Mouse (Mus musculus): ENCODE measurements around the gene P3h1.

Gene P3h1

DNA sequence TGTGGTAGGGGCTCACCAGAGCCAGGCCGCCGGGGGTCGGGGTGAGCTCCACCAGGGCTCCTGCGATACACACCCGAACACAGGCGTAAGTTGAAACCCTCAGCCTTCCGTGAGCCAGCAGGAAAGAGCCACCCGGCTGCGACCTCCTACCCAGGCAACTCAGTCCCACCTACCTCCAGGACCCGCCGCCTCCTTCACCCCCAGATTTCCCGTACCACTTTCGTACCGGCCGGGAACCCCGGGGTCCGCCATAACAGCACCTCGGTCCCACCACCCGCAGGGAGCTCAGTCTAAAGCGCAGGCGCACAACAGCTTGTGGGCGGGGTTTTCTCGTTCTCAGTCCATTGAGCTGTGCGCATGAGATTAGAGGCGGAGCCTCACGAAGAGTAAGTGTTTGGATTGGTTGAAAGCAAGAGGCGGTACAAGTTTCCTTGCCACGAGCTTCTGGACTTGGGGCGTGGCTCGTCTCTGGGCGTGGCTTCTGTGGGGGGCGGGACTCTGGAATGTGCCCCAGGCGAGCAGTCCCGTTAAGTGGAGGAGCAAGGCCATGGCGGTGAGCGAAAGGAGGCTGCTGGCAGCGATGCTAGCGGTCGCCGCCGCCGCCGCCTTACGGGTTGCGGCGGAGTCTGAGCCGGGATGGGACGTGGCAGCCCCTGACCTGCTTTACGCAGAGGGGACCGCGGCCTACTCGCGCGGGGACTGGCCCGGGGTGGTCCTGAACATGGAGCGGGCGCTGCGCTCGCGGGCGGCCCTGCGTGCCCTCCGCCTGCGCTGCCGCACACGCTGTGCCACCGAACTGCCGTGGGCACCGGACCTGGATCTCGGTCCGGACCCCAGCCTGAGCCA lies at the start of gene P3h1, which contains the start of gene AU022252:
Gene P3h1, plus strand, starts transcription at position 506 of the 846 bp plus-strand sequence.
Gene AU022252, minus strand, starts transcription at position 303 of the 846 bp plus-strand sequence.
- DNase-seq (ENCODE audit: extremely low read depth, low read depth, low spot score) = peak; percentile 83

DNA sequence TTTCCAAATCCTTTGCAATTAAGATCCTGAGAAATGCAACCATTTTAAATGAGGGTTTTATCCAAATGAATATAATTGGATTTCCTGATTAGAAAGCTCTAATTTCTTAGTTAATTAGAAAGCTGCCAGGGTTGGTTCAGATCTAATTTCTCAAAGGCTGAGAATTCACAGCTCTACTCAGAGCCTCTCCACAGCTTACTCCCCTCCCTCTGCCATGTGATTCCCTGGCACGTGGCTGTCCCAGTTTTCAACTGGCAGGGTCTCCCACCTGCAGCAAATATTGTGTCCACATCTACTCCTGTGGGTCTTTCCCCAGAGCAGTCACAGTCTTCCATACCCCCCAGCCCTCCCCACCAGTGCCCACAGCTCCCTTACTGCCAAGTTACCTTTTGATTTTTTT lies 49.2 kb upstream of the P3h1 start:
- DNase-seq (ENCODE audit: extremely low read depth, low read depth, low spot score) = no peak

DNA sequence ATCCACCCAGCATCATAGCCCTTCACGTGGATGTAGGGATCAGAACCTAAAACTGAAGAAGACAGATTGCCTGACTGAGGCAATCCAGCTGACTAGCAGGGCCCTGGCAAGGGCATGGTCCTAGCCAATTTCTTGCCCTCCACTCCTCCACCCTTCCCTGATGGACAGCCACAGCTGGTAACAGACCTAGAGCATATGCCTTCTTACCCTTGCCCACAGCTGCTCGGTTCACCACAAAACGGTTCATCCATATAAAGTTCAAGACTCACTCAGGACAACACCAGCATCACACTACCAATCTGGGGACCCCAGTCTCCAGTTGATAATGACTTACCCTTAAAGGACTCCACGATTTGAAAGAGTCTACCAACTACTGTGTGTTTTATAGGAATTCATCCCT lies 46.9 kb upstream of the P3h1 start:
- DNase-seq (ENCODE audit: extremely low read depth, low read depth, low spot score) = no peak

DNA sequence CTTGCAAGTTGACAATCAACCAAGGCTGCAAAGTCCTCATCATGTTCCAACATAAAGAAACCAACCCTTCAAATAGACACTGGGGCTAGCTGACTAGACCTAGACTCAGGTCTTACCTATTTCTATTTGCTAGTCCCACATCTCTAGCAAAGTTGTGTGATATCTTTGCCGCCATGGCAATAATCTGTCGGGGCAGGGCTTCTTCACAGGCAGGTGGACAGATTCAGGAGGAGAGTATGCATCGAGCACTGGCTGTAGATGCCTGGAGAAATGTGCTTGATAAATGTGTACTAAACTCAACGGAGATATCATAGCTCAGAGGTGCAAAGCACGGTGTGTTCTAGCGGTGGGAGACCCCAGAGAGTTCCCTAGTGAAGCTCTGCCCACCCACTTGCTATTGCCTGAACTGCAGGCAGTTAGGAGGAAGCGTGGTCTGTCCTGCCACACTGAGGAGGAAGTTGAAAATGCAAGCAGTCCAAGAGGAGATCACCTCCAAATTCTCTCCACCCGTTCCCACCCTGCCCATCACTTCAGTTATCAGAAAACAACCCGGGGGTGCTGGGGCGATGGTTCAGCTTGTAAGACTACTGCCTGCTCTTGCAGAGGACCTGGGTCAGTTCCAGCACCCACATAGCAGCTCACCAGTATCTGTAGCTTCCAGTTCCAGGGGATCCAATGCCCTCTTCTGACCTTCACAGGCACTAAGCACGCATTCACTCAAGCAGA lies 44.5 kb upstream of the P3h1 start:
- no peak for DNase-seq (ENCODE audit: extremely low read depth, low read depth, low spot score)

DNA sequence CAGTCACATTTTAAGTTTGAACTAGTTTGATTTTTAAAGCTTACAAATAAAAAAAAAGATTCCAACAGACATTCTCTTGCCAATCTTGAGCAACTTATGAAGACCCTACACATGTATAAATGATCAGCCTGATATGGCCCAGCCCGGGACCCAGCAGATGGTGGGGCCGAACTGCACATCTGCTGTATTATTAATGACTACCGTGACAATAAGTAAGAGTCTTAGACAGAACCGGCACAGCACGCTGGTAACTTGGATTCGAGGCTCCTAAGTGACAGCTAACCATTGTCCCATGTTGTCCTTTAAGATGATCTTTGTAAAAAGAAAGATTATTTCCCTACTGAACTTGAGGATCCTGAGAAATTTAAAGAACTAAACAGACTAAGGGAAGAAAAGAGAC lies 43.3 kb upstream of the P3h1 start:
- no peak for DNase-seq (ENCODE audit: extremely low read depth, low read depth, low spot score)

DNA sequence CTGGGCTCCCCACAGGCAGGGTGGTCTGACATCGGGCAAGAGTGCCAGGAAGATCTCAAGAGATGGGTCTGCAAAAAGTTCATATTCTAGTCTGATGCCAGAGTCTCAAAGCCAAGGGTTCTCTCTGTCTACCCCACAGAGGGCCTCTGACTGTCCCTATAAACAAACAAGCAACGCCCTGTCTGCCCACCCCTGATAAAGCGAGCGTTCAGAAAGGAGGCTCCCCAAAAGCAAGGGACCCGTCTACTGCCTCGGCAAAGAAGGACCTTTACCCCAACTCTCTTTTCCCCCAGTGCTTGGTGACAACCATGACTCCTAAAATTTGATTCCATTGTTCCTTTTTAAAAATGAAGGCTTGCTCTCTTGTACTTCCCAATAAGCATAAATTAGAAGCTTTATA lies 42.9 kb upstream of the P3h1 start, which contains the start of gene Ermap:
Gene Ermap, minus strand, starts transcription at position 148 of the 400 bp plus-strand sequence.
- DNase-seq (ENCODE audit: extremely low read depth, low read depth, low spot score) = no peak

DNA sequence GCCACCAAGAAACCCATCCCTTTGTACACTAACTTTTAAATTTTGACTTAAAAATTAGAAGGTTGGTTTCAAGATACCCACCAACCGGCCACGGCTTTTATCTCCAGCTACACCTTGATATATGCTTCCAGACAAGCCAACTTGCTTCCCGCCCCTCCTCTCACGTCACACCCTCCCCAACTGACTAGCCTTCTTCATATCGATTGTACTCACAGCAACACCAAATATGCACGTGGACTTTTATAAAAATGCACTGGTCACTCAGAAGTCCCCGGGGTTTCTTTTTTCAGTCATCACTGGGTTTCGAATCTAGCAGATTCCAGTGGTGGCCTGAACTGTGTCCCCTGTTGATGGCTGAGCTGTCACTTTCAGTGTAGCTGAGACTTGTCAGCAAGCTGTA lies 42.1 kb upstream of the P3h1 start:
- no peak for DNase-seq (ENCODE audit: extremely low read depth, low read depth, low spot score)

DNA sequence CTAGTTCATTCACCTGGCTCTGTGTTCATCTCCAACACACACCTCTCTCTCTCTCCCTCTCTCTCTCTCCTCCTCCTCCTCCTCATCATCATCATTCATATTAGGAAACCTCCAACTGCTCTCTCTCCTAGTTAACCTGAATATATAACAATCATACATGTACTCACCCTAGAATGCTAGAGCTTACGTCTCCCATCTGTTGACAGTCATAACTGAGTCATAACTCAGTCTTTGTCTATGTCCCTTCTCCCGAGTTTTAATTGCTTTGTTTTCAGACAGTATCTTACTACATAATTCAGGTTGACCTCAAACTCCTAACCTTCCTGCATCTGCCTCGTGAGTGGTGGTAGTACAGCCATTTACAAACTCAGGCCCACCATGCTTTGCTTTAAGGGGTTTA lies 41.4 kb upstream of the P3h1 start:
- DNase-seq (ENCODE audit: extremely low read depth, low read depth, low spot score) = no peak

DNA sequence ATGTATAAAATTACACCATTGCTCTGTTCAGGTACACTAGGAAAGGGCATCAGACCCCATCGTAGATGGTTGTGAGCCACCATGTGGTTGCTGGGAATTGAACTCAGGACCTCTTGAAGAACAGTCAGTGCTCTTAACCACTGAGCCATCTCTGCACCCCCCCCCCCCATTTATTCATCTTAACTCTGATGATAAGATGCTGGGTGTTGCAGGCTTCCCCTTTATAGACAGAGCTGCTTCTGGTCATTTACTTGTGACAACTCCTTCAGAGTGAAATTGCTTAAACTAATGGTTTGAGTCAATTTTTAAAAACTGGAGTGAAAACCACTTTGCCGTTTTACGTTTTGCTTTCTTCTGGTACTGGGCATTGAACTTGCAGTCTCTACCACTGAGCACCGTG lies 40.0 kb upstream of the P3h1 start:
- DNase-seq (ENCODE audit: extremely low read depth, low read depth, low spot score) = no peak

DNA sequence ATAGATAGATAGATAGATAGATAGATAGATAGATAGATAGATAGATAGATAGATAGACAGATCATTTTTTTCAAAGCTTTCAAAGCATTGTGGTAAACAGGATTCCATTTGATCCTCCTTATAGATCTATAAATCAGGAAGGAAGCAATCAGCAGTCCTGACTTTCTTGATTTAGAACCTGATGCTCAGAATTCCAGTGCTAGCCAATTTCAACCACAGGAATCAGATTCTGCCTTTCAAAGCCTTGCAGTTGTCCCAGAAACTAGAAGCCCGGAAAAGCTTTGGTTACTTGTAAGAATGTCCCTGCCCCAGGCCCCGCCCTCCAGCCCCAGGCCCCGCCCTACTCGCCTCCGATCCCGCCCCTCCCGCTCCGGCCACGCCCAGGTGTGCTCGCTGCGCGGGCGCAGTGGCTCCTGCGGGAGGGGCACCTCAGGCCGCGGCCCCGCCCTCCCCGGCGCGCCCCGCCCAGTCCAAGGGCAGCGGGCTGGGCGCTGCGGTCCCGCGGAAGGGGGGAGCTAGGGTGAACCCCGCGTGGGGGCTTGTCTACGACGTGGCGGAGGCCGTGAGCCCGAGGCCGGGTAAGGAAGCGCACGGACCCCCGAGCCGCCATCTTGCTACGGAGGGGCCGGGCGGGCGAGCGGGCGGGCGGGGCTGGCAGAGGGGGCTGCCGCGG lies 37.7 kb upstream of the P3h1 start, which contains the start of gene Svbp:
Gene Svbp, plus strand, starts transcription at position 398 of the 673 bp plus-strand sequence.
- no peak for DNase-seq (ENCODE audit: extremely low read depth, low read depth, low spot score)

DNA sequence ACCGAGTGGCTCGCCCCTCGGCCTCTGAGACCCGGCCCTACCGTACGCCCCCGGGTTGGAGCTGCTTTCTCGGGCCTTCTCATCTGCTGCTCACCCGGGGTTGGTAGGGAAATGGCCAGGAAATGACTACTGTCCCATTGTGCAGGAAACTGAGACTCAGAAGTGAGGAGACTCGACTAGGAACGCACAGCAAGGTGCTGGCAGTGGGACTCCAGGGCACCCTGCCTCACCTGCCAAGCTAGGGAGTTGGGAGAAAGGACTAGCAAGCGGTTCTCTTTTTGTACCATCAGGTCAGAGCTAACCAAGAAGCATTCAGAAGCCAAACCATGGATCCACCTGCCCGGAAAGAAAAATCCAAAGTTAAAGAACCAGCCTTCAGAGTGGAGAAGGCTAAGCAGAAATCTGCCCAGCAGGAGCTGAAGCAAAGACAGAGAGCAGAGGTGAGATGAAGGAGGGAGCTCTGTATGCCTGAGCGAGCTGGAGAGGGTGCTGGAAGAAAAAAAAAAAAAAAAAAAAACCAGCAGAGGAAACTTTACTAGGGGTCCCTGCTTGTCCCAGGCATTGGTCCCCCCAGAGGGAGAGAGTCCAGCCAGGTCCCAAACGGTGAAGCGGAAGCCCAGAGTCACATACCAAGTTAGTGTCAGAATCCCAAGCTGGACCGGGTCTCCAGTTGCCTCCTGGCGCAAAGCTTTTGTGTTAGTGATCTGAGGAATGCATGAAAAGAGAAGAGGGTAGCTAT lies 37.0 kb upstream of the P3h1 start:
- no peak for DNase-seq (ENCODE audit: extremely low read depth, low read depth, low spot score)

DNA sequence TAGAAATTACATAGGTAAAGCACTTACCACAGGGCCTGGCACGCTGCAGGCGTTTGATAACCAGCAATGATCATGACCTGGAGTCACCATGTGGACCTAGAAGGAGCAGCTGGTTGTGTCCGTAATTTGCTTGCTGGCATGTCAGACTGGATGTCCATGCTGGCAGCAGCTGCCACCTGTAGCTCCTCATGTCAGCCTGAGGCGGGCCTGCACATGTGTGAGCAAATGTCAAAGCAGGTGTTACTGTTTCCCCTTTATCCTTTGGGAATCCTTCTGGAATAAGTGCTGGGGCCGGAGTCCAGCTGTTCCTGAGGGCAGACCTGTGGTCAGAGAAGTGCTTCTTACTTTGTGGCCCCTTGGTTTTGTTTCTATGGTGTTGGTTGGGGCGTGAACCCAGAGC lies 34.6 kb upstream of the P3h1 start:
- DNase-seq (ENCODE audit: extremely low read depth, low read depth, low spot score) = no peak

DNA sequence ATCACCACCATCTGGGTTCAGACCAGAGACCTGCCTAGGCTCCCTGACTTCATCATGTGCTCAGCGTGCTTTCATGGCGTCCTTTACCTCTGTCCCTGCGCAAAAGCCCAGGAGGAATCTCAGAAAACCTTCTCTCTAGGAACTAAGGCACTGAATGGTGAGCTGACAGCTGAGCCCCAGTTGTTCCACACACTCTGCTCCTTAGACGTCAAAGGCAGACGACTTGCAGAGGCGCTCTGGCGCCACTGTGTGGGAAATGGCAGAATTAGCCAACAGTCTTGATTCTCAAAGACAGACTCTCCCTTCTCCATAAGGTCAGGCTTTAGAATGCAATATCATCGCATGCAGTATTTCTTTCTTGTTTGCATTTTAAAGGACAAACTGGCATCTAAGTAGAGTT lies 28.0 kb upstream of the P3h1 start:
- DNase-seq (ENCODE audit: extremely low read depth, low read depth, low spot score) = no peak

DNA sequence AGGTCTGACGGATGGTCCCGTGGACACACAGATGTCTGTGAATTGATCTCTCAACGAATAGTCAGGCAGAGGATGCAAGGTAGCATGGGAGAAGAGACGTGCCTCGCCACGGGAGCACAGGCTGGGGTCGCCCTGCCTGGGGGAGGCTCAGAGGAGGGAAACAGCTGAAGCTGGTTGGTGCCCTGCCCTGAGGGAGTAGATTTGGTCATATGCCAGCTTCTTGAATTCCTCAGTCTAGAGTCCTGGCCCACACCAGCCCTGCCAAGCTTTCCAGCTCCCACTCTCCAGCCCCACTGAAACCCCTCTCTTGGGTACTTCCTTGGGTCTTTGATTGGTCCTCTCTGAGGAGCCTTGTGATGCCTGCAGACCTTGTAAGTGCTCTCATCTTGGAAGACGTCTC lies 16.0 kb upstream of the P3h1 start:
- no peak for DNase-seq (ENCODE audit: extremely low read depth, low read depth, low spot score)

DNA sequence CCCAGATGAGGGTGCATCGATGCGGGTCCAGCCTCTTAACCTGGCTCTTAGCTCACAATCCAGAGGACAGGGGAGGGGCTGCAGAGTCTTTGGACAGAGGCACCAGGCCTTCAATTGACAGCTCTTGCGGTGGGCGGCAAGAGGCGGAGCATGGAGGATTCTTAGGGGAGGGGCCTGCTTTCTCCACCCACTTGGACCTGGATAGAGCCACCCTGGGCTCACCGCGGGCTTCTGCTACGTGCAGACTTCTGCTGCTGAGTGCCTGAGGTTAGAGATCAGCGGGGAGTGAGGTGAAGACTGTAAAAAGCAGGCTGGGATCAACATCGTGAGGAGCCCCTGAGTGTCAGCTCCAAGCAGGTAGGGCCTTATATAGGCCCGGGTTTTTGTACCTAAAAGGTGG lies 14.5 kb upstream of the P3h1 start, which contains the start of gene Tmem269:
Gene Tmem269, minus strand, starts transcription at position 49 of the 400 bp plus-strand sequence.
- DNase-seq (ENCODE audit: extremely low read depth, low read depth, low spot score) = no peak

DNA sequence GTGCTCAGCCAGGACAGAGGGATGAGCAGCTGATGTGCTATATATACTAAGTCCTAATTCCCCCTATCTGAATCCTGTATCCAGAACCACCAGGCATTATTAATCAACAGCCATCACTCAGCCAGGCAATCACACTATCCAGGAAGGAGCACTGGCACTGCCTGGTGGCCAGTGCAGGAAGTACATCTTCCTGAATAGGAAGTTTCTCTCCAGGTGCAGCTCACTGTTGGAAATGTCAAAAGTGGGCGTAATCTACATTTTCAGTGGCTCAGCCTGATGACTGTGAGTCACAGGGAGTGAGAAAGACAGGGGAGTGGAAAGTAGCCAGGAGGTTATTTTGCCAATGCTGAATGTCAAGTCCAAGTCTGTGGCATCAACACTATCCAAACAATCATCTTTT lies 9.0 kb upstream of the P3h1 start:
- no peak for DNase-seq (ENCODE audit: extremely low read depth, low read depth, low spot score)

DNA sequence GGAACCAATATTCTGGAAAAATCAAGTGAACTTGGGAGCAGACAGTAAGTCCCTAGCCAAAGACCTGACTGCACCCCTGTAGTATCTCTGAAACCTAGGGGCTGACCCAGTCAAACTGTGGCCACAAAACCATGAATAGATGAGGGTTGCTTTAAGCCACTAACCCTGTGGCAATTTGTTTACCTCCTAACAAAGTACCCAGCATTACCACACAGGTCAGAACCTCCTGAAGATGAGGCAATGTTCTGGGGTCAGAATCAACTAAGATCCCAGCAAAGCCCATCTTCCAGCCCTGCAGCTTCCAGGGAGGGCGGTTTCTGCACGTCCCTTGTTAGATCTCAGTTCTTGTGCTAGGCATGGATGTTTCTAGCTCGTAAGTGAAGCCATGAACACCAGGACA lies 8.2 kb upstream of the P3h1 start:
- DNase-seq (ENCODE audit: extremely low read depth, low read depth, low spot score) = no peak

DNA sequence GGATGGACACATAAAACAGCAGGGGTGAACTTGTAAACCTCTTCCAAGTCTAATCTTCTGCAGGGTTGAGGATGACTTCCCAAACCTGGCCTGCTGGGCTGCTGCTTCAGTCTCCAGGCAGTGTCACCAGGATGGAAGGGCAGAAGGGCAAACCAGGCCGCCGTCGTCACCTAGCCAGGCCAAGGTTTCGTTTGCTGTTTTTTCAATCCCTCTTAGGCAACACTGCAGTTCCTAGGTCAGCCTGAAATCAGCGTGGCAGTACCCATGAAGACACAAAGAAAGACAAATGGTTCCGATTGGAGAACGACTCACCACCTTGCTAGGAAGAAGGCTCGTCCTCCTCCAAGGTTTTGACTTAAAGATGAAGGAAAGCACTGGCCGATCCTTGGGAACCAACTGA lies 7.0 kb upstream of the P3h1 start:
- no peak for DNase-seq (ENCODE audit: extremely low read depth, low read depth, low spot score)

DNA sequence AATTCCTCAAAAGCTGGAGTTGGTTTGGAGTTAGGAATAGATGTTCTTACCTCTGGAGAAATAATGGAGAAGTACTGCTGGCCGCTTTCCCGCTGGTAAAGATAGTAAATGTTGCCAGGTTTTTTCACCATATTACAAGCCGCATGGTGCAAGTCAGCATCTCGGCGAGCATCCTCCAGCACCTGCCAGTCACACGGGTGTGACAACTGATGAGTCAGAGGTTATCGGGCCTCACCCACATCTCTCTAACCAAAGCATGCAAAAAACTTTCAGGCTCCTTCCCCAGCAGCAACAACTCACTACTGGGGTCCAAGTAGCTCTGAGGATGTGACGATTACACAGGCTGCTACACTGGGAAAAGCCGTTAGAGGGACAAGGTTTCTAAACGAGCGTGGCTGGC lies 6.0 kb upstream of the P3h1 start:
- no peak for DNase-seq (ENCODE audit: extremely low read depth, low read depth, low spot score)

DNA sequence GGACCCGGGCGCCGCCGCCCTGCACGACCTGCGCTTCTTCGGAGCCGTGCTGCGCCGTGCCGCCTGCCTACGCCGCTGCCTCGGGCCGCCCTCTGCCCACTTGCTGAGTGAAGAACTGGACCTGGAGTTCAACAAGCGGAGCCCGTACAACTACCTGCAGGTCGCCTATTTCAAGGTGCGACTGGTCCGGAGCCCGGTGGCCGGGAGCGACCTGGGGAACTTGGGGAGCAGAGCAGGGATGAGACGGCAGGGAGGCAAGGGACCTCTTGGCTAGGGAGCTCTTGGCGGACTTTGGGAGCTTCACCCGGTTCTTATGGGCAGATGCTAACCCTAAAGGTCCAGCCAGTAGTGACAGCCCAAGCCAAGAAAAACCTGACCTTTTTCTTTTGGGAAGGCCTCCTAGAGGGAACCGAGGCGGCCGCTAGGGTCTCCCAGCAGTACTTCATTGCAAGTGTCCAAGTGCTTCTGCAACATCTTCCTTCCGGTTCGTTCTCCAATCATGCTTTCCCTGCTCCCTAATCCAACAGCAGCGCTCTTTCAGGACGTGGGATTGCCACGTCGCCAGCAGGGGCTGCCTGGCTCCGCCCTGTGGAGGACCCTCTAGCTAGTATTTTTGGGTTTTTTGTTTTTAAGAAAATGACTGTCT lies 664 bp downstream of the P3h1 start:
- DNase-seq (ENCODE audit: extremely low read depth, low read depth, low spot score) = no peak

Measured in fat pad, adult 2 months (tissue).